8 mouse cellular contexts compared by ENCODE assay signal in the genomic region with DNA sequence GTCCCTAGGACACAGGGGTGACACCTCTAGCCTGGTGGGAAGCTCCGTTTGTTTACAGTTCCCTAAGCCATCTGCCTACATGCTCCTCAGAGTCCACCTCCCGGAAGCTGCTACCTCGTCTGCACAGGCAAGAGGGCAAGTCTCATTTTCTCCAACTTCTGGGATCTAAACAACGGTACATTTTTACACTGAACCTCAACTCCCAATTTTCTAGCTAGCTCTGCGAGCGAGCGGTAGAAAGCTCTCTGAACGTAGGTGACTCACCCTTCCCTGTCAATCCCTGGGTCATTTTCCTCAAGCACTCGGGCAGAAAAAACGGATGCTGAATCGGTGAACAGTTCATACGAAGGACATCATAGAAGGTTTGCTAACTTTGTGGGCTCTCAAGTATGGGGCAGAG.
DNase-seq lines count a peak whose midpoint lies in the region; ATAC-seq and TF ChIP-seq lines count a peak whose summit lies in the region.

No protein-coding gene starts in this region.

- H3K9me3 ChIP-seq in embryonic facial prominence, embryonic 14.5 days (ENCODE audit: control insufficient read depth, low read length): no peaks in the 10 kb centered on the region
- no peaks in the 10 kb centered on the region for H3K9me3 ChIP-seq in limb, embryonic 14.5 days (ENCODE audit: control insufficient read depth, low read length)

- WGBS in kidney, adult 2 months: 14% methylated on average over 12 of the region's 12 CpGs
- WGBS in embryonic facial prominence, embryonic 14.5 days: 25% methylated on average over 12 of the region's 12 CpGs
- WGBS in limb, embryonic 14.5 days: 35% methylated on average over 12 of the region's 12 CpGs

- TF ChIP-seq POLR2A in kidney, adult 2 months (IDR thresholded peaks at IDR 0.05; ENCODE audit: low read depth, low read length): no peak
- no peak for TF ChIP-seq POLR2A in limb, embryonic 14.5 days (IDR thresholded peaks at IDR 0.05; ENCODE audit: borderline replicate concordance, extremely low read depth, insufficient read depth, insufficient read length)

- H3K36me3 ChIP-seq in kidney, adult 2 months (ENCODE audit: control insufficient read depth, insufficient read depth, low read length): no peaks in the 10 kb centered on the region
- no peaks in the 10 kb centered on the region for H3K36me3 ChIP-seq in embryonic facial prominence, embryonic 14.5 days (ENCODE audit: control insufficient read depth, insufficient read depth, low read length)
- H3K36me3 ChIP-seq in limb, embryonic 14.5 days (ENCODE audit: control insufficient read depth, insufficient read depth, low read length): no peaks in the 10 kb centered on the region

- peaks cover 14% of the 10 kb centered on the region for H3K4me1 ChIP-seq in kidney, adult 2 months (ENCODE audit: control insufficient read depth, insufficient read depth, low read length)
- H3K4me1 ChIP-seq in embryonic facial prominence, embryonic 14.5 days (ENCODE audit: control insufficient read depth, insufficient read depth, low read length): peaks cover 70% of the 10 kb centered on the region
- peaks cover 59% of the 10 kb centered on the region for H3K4me1 ChIP-seq in limb, embryonic 14.5 days (ENCODE audit: control insufficient read depth, insufficient read depth, low read length)

- H3K4me3 ChIP-seq in kidney, adult 2 months (ENCODE audit: insufficient read depth, low read depth, low read length): peak overlapping the region; percentile 27
- no peak overlapping the region for H3K4me3 ChIP-seq in embryonic facial prominence, embryonic 14.5 days (ENCODE audit: low read depth, low read length)
- no peak overlapping the region for H3K4me3 ChIP-seq in limb, embryonic 14.5 days (replicated peaks; ENCODE audit: low read length)

- H3K27me3 ChIP-seq in kidney, adult 2 months (replicated peaks; ENCODE audit: control insufficient read depth, insufficient read depth, low read length): no peaks in the 10 kb centered on the region
- no peaks in the 10 kb centered on the region for H3K27me3 ChIP-seq in embryonic facial prominence, embryonic 14.5 days (replicated peaks; ENCODE audit: control insufficient read depth, insufficient read depth, low read length)
- H3K27me3 ChIP-seq in limb, embryonic 14.5 days (ENCODE audit: control insufficient read depth, insufficient read depth, low read length): no peaks in the 10 kb centered on the region

- H3K27ac ChIP-seq in kidney, adult 2 months (ENCODE audit: insufficient read depth, low read depth, low read length): peak overlapping the region; percentile 87
- peak overlapping the region; percentile 83 for H3K27ac ChIP-seq in embryonic facial prominence, embryonic 14.5 days (replicated peaks; ENCODE audit: low read depth, low read length)
- H3K27ac ChIP-seq in limb, embryonic 14.5 days (replicated peaks; ENCODE audit: low read depth, low read length): peak overlapping the region; percentile 79

- intact Hi-C loops in left cerebral cortex, postnatal 14 days (cut with DNase I): no loop called here

- peak overlapping the region; percentile 26; the same call in 1 of the 2 replicates for H3K9ac ChIP-seq in embryonic facial prominence, embryonic 14.5 days (ENCODE audit: low read depth, low read length)
- H3K9ac ChIP-seq in limb, embryonic 14.5 days (ENCODE audit: low read depth, low read length, severe bottlenecking): 0 out of 2 replicates have a peak overlapping the region, but pooled peaks have one; percentile 17

- peak; percentile 9 for ATAC-seq in embryonic facial prominence, embryonic 14.5 days (ENCODE audit: low read depth)
- peak; percentile 21 for ATAC-seq in limb, embryonic 14.5 days (ENCODE audit: low FRiP score, low read depth)

- no peak for TF ChIP-seq CTCF in kidney, adult 2 months (conservative IDR thresholded peaks at IDR 0.05; ENCODE audit: insufficient read depth, insufficient read length, low read depth, low read length)

- no peak for DNase-seq in kidney, adult 2 months
- no peak for DNase-seq in kidney, postnatal 14 days
- peak; percentile 50 to 60 for DNase-seq in adrenal gland, postnatal 36 days
- no peak for DNase-seq in embryonic facial prominence, embryonic 14.5 days (ENCODE audit: low spot score)
- peak; percentile 7 for DNase-seq in limb, embryonic 14.5 days (ENCODE audit: low spot score)
- no peak for DNase-seq in spleen, postnatal 10 days (ENCODE audit: low spot score in 2 of 2)
- no peak for DNase-seq in left cerebral cortex, postnatal 14 days (ENCODE audit: low spot score in 2 of 2)
- no peak for DNase-seq in right cerebral cortex, postnatal 25 days

- H3K4me2 ChIP-seq in embryonic facial prominence, embryonic 14.5 days (ENCODE audit: low read depth, low read length): peak overlapping the region; percentile 31
- peak overlapping the region; percentile 36 for H3K4me2 ChIP-seq in limb, embryonic 14.5 days (replicated peaks; ENCODE audit: low read depth, low read length, severe bottlenecking)

Comparison
In these comparisons a context has a peak if more than half of its experiments do, and no peak if none do; other contexts are left out.
1. DNase-seq: peak in adrenal gland, postnatal 36 days (2 of 2) and limb, embryonic 14.5 days (single experiment); none in kidney, adult 2 months (single experiment), kidney, postnatal 14 days (single experiment), embryonic facial prominence, embryonic 14.5 days (single experiment), spleen, postnatal 10 days (0 of 2), left cerebral cortex, postnatal 14 days (0 of 2) and right cerebral cortex, postnatal 25 days (single experiment).
2. Peak in every context shown above with its lines, with median percentiles within 50 percentile points of each other: H3K27ac ChIP-seq.